In genomic region chr6:140550741-140551140, GRCm38 (mm10) we compare ENCODE assay signal across 11 mouse cellular contexts.
DNase-seq lines count a peak whose midpoint lies in the region; ATAC-seq lines count a peak whose summit lies in the region.
"Had no signal": no experiment of that assay in that cellular context is flagged by ENCODE, and none has a peak within 500 bp of the region (broad histone marks: within the 10 kb centered on the region; RNA-seq: fewer than 3 reads in every experiment).

No protein-coding gene starts in this region.

- no peaks in the 10 kb centered on the region for H3K27me3 ChIP-seq in megakaryocyte, embryonic 14.5 days (replicated peaks)
- H3K27me3 ChIP-seq in kidney, embryonic 15.5 days: no peaks in the 10 kb centered on the region
- H3K27me3 ChIP-seq: liver, embryonic 12.5 days had no signal

- peak; percentile 47 for DNase-seq in adrenal gland, postnatal 25 days
- peak; percentile 65 for DNase-seq in cerebellum, adult 9-10 months
- DNase-seq in retina, embryonic 14.5 days (ENCODE audit: low spot score): peak; percentile 22
- no peak for DNase-seq in embryo, embryonic 9.5 days (ENCODE audit: extremely low spot score)
- DNase-seq: forebrain, postnatal 0 days; right cerebral cortex, postnatal 25 days had no signal

- H3K4me3 ChIP-seq in megakaryocyte, embryonic 14.5 days (replicated peaks): peak overlapping the region; percentile 29
- no peak overlapping the region for H3K4me3 ChIP-seq in kidney, embryonic 15.5 days (replicated peaks)
- H3K4me3 ChIP-seq: liver, embryonic 12.5 days had no signal

- no peak overlapping the region for H3K9ac ChIP-seq in kidney, embryonic 15.5 days
- H3K9ac ChIP-seq: forebrain, postnatal 0 days; liver, embryonic 12.5 days had no signal

- no peak overlapping the region for H3K4me2 ChIP-seq in kidney, embryonic 15.5 days
- H3K4me2 ChIP-seq: liver, embryonic 12.5 days had no signal

- no peak for ATAC-seq in megakaryocyte, adult 5-6 weeks (ENCODE audit: poor library complexity, severe bottlenecking)
- ATAC-seq in kidney, embryonic 15.5 days (replicated peaks; ENCODE audit: low FRiP score): no peak
- ATAC-seq: forebrain, postnatal 0 days; liver, embryonic 12.5 days had no signal

- peaks cover 34% of the 10 kb centered on the region for H3K36me3 ChIP-seq in megakaryocyte, embryonic 14.5 days (replicated peaks; ENCODE audit: low read length)
- peaks cover 49% of the 10 kb centered on the region for H3K36me3 ChIP-seq in kidney, embryonic 15.5 days

- no peaks in the 10 kb centered on the region for H3K9me3 ChIP-seq in megakaryocyte, embryonic 14.5 days
- H3K9me3 ChIP-seq in kidney, embryonic 15.5 days (replicated peaks): no peaks in the 10 kb centered on the region
- H3K9me3 ChIP-seq: liver, embryonic 12.5 days had no signal

- WGBS in kidney, embryonic 15.5 days: 64% methylated on average over 13 of the region's 13 CpGs

- H3K27ac ChIP-seq in kidney, embryonic 15.5 days: no peak overlapping the region
- H3K27ac ChIP-seq: liver, embryonic 12.5 days; stomach, postnatal 0 days had no signal

- H3K4me1 ChIP-seq in megakaryocyte, embryonic 14.5 days: peaks cover 10% of the 10 kb centered on the region
- H3K4me1 ChIP-seq in kidney, embryonic 15.5 days: peaks cover 13% of the 10 kb centered on the region
